Mouse (Mus musculus): ENCODE results near the gene Kif14. TPM values are rescaled to one million over a fixed set of nuclear protein-coding genes. Genes with fewer than 3 reads are reported as not detected.

Gene Kif14
- polyA plus RNA-seq, 1 experiment from 2014 or later: 8.9 TPM

DNA sequence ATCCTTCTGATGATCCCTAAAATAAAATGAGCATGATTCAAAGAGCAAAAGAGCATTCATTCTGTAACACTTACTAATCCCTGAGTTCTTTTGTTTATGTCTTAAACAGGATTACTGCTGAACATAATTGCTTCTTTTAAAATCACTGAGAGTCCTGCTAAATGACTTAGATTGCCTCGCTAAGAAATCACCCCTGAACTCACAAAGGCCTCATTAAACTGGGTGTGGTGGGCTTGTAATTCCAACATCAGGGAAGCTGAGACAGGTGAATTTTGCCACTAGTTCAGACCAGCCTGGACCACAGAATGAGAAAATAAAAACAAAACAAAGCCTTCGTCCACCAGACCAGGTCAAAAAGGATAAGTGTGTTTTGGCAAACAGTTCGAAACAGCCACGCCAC is 8.7 kb upstream of the Kif14 start:
- DNase-seq (ENCODE audit: low spot score) (no peak), ATAC-seq (replicated peaks; ENCODE audit: insufficient number of reproducible peaks, low FRiP score, low TSS enrichment, low read depth) (no peak)
- Histone ChIP-seq H3K9me3 (replicated peaks; ENCODE audit: control insufficient read depth, low read length) (no peaks in the 10 kb centered on the region), H3K4me2 (ENCODE audit: low read depth, low read length) (no peak overlapping the region), H3K4me3 (ENCODE audit: low read depth, low read length) (no peak overlapping the region), H3K27me3 (ENCODE audit: control insufficient read depth, insufficient read depth, low read length) (no peaks in the 10 kb centered on the region), H3K36me3 (replicated peaks; ENCODE audit: control insufficient read depth, insufficient read depth, low read depth, low read length) (no peaks in the 10 kb centered on the region), H3K27ac (replicated peaks; ENCODE audit: low read depth, low read length) (no peak overlapping the region), H3K4me1 (ENCODE audit: control insufficient read depth, insufficient read depth, low read length) (no peaks in the 10 kb centered on the region), H3K9ac (replicated peaks; ENCODE audit: low read length) (no peak overlapping the region)
- WGBS: 71% methylated on average over 4 of the region's 4 CpGs

DNA sequence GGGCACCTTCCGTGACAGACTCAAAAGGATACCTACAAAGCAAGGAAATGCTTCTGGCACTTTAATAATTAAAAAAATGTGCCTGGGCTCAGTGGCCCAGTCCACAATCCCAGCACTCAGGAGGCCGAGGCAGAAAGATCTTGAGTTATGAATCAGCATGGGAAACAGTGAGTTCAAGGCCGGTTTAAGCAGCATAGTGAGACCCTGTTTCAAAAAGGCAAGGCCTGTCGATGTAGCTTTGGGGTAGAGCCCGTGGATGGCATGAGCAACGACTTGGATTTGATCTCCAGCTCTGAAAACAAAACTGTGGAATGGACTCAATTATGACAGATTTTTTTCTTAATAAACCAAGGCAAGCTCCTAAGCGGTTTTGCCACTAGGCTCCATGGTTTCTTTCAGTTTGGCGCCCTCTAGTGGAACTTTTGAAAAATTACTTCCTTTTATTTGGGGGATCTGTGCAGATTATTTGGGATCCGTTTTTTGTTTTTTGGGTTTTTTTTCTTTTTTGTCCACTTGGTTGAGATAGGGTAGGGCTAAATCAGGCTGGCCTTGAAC is 7.4 kb upstream of the Kif14 start:
- WGBS: 28% methylated on average over 9 of the region's 9 CpGs
- no peak for ATAC-seq (replicated peaks; ENCODE audit: insufficient number of reproducible peaks, low FRiP score, low TSS enrichment, low read depth)

DNA sequence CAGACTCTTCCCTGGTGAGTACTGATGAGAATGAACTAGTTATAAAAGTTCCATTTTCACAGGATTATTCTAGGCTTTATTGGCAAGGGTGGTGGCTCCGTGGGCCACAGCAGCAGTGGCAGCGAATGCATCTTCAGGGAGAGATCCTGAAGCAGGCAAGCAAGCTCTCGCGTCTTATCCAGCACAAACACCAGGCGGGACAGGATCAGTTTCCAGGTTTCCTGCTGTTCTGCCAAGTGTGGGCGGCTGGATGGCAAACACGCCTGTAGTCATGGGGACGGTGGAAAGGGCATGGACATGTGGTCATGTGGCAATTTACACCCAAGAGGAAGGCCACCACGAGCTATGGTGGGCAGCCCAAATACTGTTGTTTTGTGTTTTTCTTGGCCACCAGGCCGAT is 3.7 kb upstream of the Kif14 start:
- Histone ChIP-seq H3K4me1 (ENCODE audit: control insufficient read depth, insufficient read depth, low read length) (no peaks in the 10 kb centered on the region), H3K36me3 (replicated peaks; ENCODE audit: control insufficient read depth, insufficient read depth, low read depth, low read length) (no peaks in the 10 kb centered on the region), H3K4me3 (ENCODE audit: low read depth, low read length) (no peak overlapping the region), H3K27me3 (ENCODE audit: control insufficient read depth, insufficient read depth, low read length) (no peaks in the 10 kb centered on the region), H3K4me2 (ENCODE audit: low read depth, low read length) (no peak overlapping the region), H3K9ac (replicated peaks; ENCODE audit: low read length) (no peak overlapping the region), H3K9me3 (replicated peaks; ENCODE audit: control insufficient read depth, low read length) (no peaks in the 10 kb centered on the region), H3K27ac (replicated peaks; ENCODE audit: low read depth, low read length) (no peak overlapping the region)
- DNase-seq (ENCODE audit: low spot score): no peak
- no peak for ATAC-seq (replicated peaks; ENCODE audit: insufficient number of reproducible peaks, low FRiP score, low TSS enrichment, low read depth)
- WGBS: 58% methylated on average over 10 of the region's 10 CpGs

More for the DNA sequence above, 7.4 kb upstream of the Kif14 start:
- Histone ChIP-seq H3K4me1 (ENCODE audit: control insufficient read depth, insufficient read depth, low read length) (no peaks in the 10 kb centered on the region), H3K9ac (replicated peaks; ENCODE audit: low read length) (no peak overlapping the region), H3K4me3 (ENCODE audit: low read depth, low read length) (no peak overlapping the region), H3K36me3 (replicated peaks; ENCODE audit: control insufficient read depth, insufficient read depth, low read depth, low read length) (no peaks in the 10 kb centered on the region), H3K27me3 (ENCODE audit: control insufficient read depth, insufficient read depth, low read length) (no peaks in the 10 kb centered on the region), H3K27ac (replicated peaks; ENCODE audit: low read depth, low read length) (no peak overlapping the region), H3K4me2 (ENCODE audit: low read depth, low read length) (no peak overlapping the region), H3K9me3 (replicated peaks; ENCODE audit: control insufficient read depth, low read length) (no peaks in the 10 kb centered on the region)
- DNase-seq (ENCODE audit: low spot score): peak; percentile 81

DNA sequence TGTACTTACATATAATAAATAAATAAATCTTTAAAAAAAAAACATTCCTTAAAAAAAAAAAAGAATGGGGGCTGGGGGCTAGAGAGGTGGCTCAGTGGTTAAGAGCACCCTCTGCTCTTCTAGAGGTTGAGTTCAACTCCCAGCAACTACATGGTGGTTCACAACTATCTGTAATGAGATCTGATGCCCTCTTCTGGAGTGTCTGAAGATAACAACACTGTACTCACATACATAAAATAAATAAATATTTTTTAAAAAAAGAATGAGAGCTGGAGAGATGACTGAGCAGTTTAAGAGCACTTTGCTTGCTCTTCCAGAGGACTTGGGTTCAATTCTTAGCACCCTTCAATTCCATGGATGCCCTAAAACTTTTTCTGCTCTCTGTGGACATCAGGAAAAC is 975 bp upstream of the Kif14 start:
- Histone ChIP-seq H3K4me1 (ENCODE audit: control insufficient read depth, insufficient read depth, low read length) (no peaks in the 10 kb centered on the region), H3K9me3 (replicated peaks; ENCODE audit: control insufficient read depth, low read length) (no peaks in the 10 kb centered on the region), H3K27ac (replicated peaks; ENCODE audit: low read depth, low read length) (no peak overlapping the region), H3K4me3 (ENCODE audit: low read depth, low read length) (no peak overlapping the region), H3K36me3 (replicated peaks; ENCODE audit: control insufficient read depth, insufficient read depth, low read depth, low read length) (no peaks in the 10 kb centered on the region; the same call in 1 of the 2 replicates), H3K9ac (replicated peaks; ENCODE audit: low read length) (no peak overlapping the region), H3K27me3 (ENCODE audit: control insufficient read depth, insufficient read depth, low read length) (no peaks in the 10 kb centered on the region), H3K4me2 (ENCODE audit: low read depth, low read length) (no peak overlapping the region)
- ATAC-seq (replicated peaks; ENCODE audit: insufficient number of reproducible peaks, low FRiP score, low TSS enrichment, low read depth): no peak
- no peak for DNase-seq (ENCODE audit: low spot score)

DNA sequence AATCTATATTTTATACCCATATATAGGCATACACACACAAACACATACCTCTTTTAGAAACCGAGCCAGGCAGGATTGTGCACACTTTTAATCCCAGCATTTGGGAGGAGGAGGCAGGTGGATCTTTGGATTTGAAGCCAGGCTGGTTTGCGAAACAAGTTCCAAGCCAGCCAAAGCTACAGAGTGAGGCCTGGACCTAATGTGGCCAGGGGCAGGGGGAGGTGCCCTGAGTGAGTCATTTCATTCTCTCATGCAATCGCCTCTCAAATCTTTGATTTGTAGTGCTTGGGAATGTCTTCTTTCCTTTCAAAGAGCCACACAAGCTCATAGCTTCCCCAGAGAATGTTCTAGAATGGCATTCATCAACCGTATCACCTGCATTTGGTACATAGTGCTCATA is 3.3 kb downstream of the Kif14 start:
- Histone ChIP-seq H3K27me3 (ENCODE audit: control insufficient read depth, insufficient read depth, low read length) (no peaks in the 10 kb centered on the region), H3K27ac (replicated peaks; ENCODE audit: low read depth, low read length) (no peak overlapping the region), H3K9me3 (replicated peaks; ENCODE audit: control insufficient read depth, low read length) (no peaks in the 10 kb centered on the region), H3K36me3 (replicated peaks; ENCODE audit: control insufficient read depth, insufficient read depth, low read depth, low read length) (no peaks in the 10 kb centered on the region; the same call in none of the 2 replicates), H3K4me2 (ENCODE audit: low read depth, low read length) (no peak overlapping the region), H3K4me1 (ENCODE audit: control insufficient read depth, insufficient read depth, low read length) (no peaks in the 10 kb centered on the region), H3K4me3 (ENCODE audit: low read depth, low read length) (no peak overlapping the region), H3K9ac (replicated peaks; ENCODE audit: low read length) (no peak overlapping the region)
- no peak for ATAC-seq (replicated peaks; ENCODE audit: insufficient number of reproducible peaks, low FRiP score, low TSS enrichment, low read depth)
- DNase-seq (ENCODE audit: low spot score): no peak
- 89% methylated on average over 4 of the region's 4 CpGs for WGBS

DNA sequence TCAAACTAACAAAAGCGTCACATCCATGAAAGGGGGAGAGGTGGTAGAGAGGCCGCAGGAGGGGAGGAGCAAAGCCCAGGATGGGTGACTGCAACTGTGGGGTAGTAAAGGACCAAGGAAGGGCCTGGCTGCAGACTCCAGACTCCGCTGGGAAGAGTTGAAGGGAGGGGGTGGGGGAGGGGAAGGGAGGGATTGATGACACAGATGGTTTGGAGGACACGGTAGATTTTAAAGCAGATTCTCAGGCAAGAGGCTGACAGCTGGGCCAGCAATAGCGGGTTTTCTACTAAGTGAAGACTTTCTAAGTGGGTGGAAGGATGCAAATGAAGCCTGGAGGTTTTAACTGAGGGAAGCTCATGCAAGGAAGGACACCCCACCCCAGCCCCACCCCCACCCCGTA is 4.3 kb downstream of the Kif14 start:
- ATAC-seq (replicated peaks; ENCODE audit: insufficient number of reproducible peaks, low FRiP score, low TSS enrichment, low read depth): no peak
- no peak overlapping the region for H3K27ac ChIP-seq (replicated peaks; ENCODE audit: low read depth, low read length)
- H3K9ac ChIP-seq (replicated peaks; ENCODE audit: low read length): no peak overlapping the region

DNA sequence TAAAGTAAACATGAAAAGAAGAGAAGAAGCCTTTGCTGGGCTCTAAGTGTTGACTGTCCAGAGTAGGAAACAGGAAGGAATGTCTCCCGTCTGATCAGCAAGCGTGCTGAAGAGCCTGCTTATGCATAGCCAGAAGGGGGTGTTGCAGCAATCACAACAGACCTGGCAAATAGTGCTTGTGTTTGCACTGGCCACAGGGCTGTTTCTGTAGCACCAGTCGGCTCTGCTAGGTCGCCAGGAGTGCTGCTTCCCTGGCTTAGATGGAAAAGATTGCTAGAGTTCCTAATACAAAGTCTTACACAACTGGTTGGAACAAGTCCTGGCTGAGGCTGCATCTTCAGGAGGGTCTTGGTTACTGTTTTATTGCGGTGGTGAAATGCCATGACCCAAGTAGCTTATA is 25.5 kb downstream of the Kif14 start:
- Histone ChIP-seq H3K9ac (replicated peaks; ENCODE audit: low read length) (no peak overlapping the region), H3K27me3 (ENCODE audit: control insufficient read depth, insufficient read depth, low read length) (no peaks in the 10 kb centered on the region), H3K36me3 (replicated peaks; ENCODE audit: control insufficient read depth, insufficient read depth, low read depth, low read length) (no peaks in the 10 kb centered on the region; the same call in none of the 2 replicates), H3K4me2 (ENCODE audit: low read depth, low read length) (no peak overlapping the region), H3K4me1 (ENCODE audit: control insufficient read depth, insufficient read depth, low read length) (no peaks in the 10 kb centered on the region), H3K9me3 (replicated peaks; ENCODE audit: control insufficient read depth, low read length) (no peaks in the 10 kb centered on the region), H3K4me3 (ENCODE audit: low read depth, low read length) (no peak overlapping the region), H3K27ac (replicated peaks; ENCODE audit: low read depth, low read length) (no peak overlapping the region)
- DNase-seq (ENCODE audit: low spot score) (no peak), ATAC-seq (replicated peaks; ENCODE audit: insufficient number of reproducible peaks, low FRiP score, low TSS enrichment, low read depth) (no peak)
- WGBS: 86% methylated on average over 5 of the region's 5 CpGs

More for the DNA sequence above, 4.3 kb downstream of the Kif14 start:
- H3K4me1 ChIP-seq (ENCODE audit: control insufficient read depth, insufficient read depth, low read length): no peaks in the 10 kb centered on the region
- H3K4me2 ChIP-seq (ENCODE audit: low read depth, low read length): no peak overlapping the region
- peak; percentile 56 for DNase-seq (ENCODE audit: low spot score)
- WGBS: 12% methylated on average over 6 of the region's 6 CpGs
- H3K4me3 ChIP-seq (ENCODE audit: low read depth, low read length): no peak overlapping the region
- H3K36me3 ChIP-seq (replicated peaks; ENCODE audit: control insufficient read depth, insufficient read depth, low read depth, low read length): no peaks in the 10 kb centered on the region; the same call in none of the 2 replicates
- H3K9me3 ChIP-seq (replicated peaks; ENCODE audit: control insufficient read depth, low read length): no peaks in the 10 kb centered on the region
- no peaks in the 10 kb centered on the region for H3K27me3 ChIP-seq (ENCODE audit: control insufficient read depth, insufficient read depth, low read length)

DNA sequence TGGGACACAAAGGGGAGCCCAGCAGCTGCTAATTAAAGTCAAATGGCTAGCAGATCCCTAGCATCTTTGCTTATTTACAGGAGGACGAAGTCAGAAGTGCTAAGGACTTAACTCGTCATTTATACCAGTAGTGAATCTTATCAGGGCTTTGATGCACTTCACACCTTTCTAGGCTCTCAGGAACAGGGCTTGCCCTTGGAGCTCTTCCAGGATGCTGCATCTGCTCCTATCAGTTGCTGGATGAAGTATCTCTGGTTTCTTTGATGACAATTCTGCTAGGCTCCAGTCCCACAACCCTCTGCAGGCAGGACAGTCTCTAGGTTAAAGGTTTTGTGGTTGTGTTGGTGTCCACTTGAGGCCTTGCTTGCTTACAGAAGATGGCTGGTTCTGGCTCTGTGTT is 26.1 kb downstream of the Kif14 start:
- 82% methylated on average over 2 of the region's 2 CpGs for WGBS
- no peaks in the 10 kb centered on the region for H3K4me1 ChIP-seq (ENCODE audit: control insufficient read depth, insufficient read depth, low read length)
- no peak overlapping the region for H3K9ac ChIP-seq (replicated peaks; ENCODE audit: low read length)
- DNase-seq (ENCODE audit: low spot score) (no peak), ATAC-seq (replicated peaks; ENCODE audit: insufficient number of reproducible peaks, low FRiP score, low TSS enrichment, low read depth) (no peak)
- H3K27ac ChIP-seq (replicated peaks; ENCODE audit: low read depth, low read length): no peak overlapping the region
- H3K4me3 ChIP-seq (ENCODE audit: low read depth, low read length): no peak overlapping the region
- H3K27me3 ChIP-seq (ENCODE audit: control insufficient read depth, insufficient read depth, low read length): no peaks in the 10 kb centered on the region
- no peak overlapping the region for H3K4me2 ChIP-seq (ENCODE audit: low read depth, low read length)
- H3K9me3 ChIP-seq (replicated peaks; ENCODE audit: control insufficient read depth, low read length): no peaks in the 10 kb centered on the region
- peaks cover 1% of the 10 kb centered on the region for H3K36me3 ChIP-seq (replicated peaks; ENCODE audit: control insufficient read depth, insufficient read depth, low read depth, low read length)

Data from embryonic facial prominence, embryonic 11.5 days (tissue).